Mouse (Mus musculus) urinary bladder, postnatal 4 days (tissue): ENCODE results near the gene Cmip.

Experiments used
- DNase-seq, 2 experiments: peaks; one replicate each; pipeline ENCODE4 v3.0.0; 2021 to 2022; ENCODE audit warnings: low spot score in 2 of 2

Cmip gene

GRCm38 (mm10) chr8:117374087-117374486 lies 117.2 kb downstream of the Cmip start:
- DNase-seq = no peak

DNA sequence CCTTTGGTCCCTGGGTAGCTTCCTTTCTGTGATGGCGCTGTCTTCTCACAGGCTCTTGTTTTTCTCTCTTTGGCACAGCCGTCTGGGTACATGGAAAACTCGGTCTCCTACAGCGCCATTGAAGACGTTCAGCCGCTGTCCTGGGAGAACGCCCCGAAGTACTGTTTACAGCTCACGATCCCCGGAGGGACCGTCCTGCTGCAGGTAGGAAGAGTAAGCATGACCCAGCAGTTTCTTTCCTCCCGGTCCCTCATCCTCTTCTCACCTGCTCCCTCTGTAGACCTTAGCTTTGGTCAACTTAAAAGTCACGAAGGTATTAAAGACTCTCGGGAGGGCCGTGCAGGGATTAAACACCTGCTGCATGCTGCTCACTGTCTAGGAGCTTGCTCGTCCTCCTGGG lies 120.1 kb downstream of the Cmip start:
- no peak for DNase-seq

DNA sequence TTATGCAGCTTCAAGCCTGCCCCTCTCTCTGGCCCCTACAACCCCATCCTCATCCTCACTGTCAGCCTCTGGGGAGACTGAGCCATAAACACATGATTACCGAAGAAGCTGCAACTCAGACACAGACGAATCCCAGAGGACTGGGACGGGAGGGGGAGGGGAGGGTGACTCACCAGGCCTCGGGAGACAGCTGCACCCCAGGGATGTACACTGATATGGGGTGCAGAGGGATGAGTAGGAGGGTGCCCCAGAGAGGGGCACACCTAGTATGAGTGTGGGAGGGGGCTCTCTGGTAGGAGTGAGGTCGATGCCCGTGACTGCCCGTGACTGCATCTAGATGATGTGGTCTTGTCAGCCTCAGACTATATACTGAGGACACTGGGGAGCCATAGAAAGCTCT lies 121.8 kb downstream of the Cmip start:
- DNase-seq = no peak

DNA sequence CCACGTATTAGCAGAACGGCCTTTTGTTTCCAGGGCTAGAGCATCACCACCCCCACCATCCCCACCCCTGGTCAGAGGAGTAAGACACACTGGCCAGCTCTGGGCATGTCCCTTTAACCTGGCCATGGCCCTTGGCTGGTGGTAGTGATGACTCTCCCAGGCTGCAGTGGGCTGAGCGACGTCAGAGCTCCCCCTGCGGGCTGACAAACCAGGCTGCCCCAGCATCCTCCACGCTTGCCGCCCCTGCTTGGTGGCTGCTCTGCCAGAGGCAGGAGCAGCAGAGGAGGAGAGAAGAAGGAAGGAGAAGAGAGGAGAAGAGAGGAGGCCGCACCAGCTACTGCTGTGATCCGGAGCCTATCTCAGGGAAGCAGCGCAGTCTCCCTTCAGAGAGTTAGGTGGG lies 122.3 kb downstream of the Cmip start:
- no peak for DNase-seq

DNA sequence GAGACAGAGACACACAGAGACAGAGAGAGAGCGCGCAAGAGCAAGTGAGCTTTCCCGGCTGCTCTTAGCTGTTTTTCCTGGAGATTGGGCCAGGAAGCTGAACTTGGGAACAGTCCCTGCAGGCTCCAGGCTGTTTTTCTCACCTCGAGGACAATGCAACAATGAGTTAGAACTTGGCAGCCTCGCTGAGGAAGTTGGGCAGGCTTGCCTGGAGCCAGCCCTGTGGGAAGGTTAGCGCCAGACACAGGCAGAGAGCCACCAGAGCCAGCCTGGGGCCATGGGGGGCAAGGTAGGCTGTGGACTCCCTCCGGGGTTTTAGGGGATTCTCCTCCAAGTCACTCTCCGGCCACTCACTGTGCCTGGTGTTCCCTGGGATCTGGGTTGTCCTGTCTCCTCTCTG lies 123.9 kb downstream of the Cmip start:
- DNase-seq = no peak

GRCm38 (mm10) chr8:117386142-117386541 lies 129.3 kb downstream of the Cmip start:
- no peak for DNase-seq

GRCm38 (mm10) chr8:117387642-117388041 lies 130.8 kb downstream of the Cmip start:
- no peak for DNase-seq

GRCm38 (mm10) chr8:117388370-117388769 lies 131.5 kb downstream of the Cmip start:
- no peak for DNase-seq

GRCm38 (mm10) chr8:117393853-117394252 lies 137.0 kb downstream of the Cmip start:
- DNase-seq = no peak

DNA sequence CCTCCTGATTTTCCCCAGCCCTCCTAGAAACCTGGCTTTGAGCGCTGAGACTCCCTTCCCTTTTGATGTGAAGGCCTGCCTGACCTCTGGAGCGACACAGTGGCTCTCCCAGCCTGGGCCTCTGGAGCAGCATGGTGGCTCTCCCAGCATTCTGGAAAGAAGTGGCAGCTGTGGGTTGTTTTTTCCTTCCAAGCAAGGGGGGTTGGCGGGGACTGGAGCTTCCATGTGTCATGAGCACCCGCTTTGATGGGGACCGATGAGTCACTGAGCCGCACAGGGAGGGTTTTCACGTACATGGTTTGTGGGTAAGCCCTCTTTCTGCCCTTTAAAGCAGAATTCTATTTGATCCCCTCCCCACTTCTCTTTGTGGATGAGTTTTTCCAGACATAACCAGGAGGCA lies 138.2 kb downstream of the Cmip start:
- no peak for DNase-seq

GRCm38 (mm10) chr8:117396884-117397283 lies 140.0 kb downstream of the Cmip start:
- DNase-seq = no peak

DNA sequence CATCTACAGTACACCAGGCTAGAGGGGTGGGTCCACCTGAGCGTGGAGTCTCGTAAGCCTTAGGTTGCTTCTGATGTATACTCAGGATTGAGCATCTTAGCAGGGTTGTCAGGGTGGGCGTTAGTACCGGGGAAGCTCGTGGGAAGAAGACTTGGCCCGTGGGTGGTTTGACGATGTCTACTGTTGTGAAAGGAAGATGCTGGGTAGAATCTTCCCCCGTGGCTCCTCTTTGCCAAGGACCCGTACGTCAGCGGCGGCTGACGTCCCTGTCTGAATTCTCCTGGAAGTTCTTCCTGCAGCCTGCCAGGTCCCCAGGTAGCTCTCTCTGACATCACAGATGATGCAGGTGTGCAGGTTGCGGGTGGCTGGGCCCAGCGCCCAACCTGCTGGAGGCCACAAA lies 140.9 kb downstream of the Cmip start:
- no peak for DNase-seq

GRCm38 (mm10) chr8:117399229-117399628 lies 142.4 kb downstream of the Cmip start:
- no peak for DNase-seq

- DNase-seq = no peak
Observed at GRCm38 (mm10) chr8:117400820-117401219, 144.0 kb downstream of the Cmip start.

- no peak for DNase-seq
Observed at GRCm38 (mm10) chr8:117401880-117402279, 145.0 kb downstream of the Cmip start.

DNA sequence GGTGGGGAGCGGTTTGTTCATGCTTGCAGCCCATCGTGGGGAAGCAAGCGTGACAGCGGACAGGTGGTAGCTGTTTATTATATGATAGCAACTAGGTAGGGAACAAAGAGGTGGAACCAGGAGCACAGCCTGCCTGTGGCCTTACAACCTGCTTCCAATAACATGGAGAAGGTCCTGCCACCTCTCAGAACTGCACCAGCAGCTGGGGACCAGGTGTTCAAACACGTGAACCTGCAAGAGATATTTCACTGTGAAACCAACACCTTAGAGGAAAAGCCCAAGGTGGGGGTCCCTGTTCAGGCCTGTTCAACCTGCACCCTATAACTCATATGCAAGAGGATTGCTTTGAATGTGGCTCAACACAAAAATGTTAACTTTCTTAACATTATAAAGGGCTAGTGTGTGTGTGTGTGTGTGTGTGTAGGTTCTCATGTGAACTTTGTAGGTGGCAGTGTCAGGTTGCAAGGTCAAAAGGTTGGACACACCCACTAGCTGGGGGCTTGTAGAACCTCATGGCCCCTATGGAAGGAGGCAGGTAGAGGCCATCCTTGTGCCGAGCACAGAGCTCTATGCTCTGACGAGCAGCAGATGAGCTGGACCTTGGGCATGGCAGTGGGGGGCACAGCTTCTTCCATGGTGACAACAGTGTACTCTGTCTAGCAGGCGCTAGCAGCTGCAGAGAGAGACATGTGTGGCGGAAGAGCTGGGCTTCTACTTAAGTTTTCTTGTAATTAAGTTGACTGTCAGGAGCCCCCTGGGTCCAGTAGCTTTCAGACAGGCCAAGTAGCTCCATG lies 146.2 kb downstream of the Cmip start:
- no peak for DNase-seq

GRCm38 (mm10) chr8:117403705-117404476 lies 147.0 kb downstream of the Cmip start:
- DNase-seq = no peak

- DNase-seq = no peak
Observed at GRCm38 (mm10) chr8:117406081-117406480, 149.2 kb downstream of the Cmip start.

- no peak for DNase-seq
Observed at GRCm38 (mm10) chr8:117408634-117409033, 151.8 kb downstream of the Cmip start.

DNA sequence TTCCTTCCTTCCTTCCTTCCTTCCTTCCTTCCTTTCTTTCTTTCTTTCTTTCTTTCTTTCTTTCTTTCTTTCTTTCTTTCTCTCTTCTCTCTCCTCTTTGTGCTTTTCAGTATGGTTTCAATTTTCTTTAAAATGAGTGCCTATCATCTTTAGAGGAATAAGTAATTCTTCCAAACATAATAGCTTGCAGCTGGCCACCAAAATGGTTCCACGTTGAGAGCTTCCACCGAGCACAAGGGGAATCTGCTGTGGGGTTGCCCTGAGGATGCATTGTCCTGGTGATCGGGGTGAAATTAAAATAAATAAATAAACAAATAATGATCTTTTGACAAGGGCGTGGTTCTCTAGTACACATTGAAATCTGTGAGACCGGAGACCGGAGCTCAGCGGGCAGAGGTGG lies 152.2 kb downstream of the Cmip start:
- no peak for DNase-seq

DNA sequence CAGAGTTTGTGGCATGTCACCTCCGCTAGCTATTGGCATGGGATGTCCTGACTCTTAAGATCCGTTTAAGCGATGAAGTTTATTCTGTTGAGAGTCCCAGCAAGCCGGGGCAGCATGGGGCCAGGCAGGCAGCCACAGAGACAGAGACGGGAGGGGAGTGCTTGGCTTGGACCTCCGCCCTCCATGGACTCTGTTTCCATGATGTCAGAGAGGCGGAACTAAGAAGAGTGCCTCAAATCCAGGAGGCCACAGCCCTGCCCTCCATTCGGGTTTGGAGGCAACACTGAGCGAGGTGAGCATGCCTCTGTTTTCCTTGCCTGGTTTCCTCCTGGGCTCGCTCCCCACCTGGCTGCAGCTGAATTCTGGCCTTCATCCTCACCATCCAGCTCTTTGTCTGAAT lies 153.5 kb downstream of the Cmip start:
- peak in 1 of 2 experiments; percentile 28 for DNase-seq

DNA sequence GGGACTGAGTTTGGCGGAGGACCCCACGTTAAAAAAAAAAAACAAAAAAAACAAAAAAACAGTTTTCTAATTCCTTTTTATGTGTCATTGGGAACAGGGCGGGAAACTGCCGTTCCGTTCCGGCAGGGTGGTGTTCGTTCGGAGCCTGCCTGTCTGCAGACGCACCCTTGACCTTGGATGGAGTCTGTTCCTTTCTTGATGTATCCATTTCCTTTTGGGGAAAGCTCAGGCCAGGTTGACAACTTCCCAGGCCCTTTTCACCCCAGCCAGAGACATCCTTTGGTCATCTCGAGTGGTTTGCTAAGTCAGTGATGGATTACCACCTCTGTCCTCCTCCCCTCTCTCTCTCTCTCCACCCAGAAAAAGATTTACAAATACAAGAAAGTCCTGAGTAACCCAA lies 154.0 kb downstream of the Cmip start:
- DNase-seq = no peak

DNA sequence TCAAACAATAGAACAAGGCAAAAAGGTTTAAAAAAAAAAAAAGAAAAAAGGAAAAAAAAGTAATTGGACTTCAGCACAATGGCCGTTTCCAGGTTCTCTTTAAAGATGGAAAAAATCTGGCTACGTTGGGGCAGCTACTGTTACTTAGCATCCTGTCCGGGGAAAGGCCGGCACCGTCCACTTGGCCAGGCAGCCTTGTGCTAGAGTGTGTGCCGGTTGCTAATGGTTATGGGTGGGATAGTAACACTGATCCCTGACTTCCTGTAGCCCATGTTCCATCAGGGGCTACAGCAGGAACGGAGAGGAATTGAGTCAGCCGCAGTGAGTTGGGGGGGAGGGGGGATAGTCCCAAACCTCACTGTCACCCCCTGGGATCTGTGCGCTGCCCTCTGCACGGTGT lies 155.4 kb downstream of the Cmip start:
- DNase-seq = no peak
